Mouse (Mus musculus): ENCODE data around the gene Hspa1b. TPM values are rescaled to one million over a fixed set of nuclear protein-coding genes. Genes with fewer than 3 reads are reported as not detected.
"Not testable (repeated sequence)": the region's sequence is repeated elsewhere in the genome, so short reads cannot be mapped to it uniquely, and the experiment has no call there.

Hspa1b gene
- total and polyA plus RNA-seq, 2 experiments from 2014 or later, result 0.79 to 18.2 TPM

GRCm38 (mm10) chr17:34965627-34966026, 6.6 kb upstream of the Hspa1b start:
- peaks cover 18% of the 10 kb centered on the region for H3K27me3 ChIP-seq (ENCODE audit: insufficient read depth, low read length)
- no peak for TF ChIP-seq CTCF (IDR thresholded peaks at IDR 0.05)
- DNase-seq (ENCODE audit: low spot score) (no peak), ATAC-seq (ENCODE audit: low FRiP score) (no peak)
- H3K36me3 ChIP-seq (ENCODE audit: insufficient read depth, low read length), result no peaks in the 10 kb centered on the region
- H3K4me1 ChIP-seq (ENCODE audit: insufficient read depth, low read length), result no peaks in the 10 kb centered on the region
- no peak overlapping the region for H3K4me3 ChIP-seq (ENCODE audit: low read depth, low read length)
- WGBS, result 81% methylated on average over 5 of the region's 5 CpGs
- H3K4me2 ChIP-seq (ENCODE audit: low read depth, low read length, poor library complexity, severe bottlenecking), result no peak overlapping the region
- no peaks in the 10 kb centered on the region for H3K9me3 ChIP-seq (ENCODE audit: low read length)
- H3K27ac ChIP-seq (ENCODE audit: low read depth, low read length), result no peak overlapping the region
- no peak overlapping the region for H3K9ac ChIP-seq (replicated peaks; ENCODE audit: low read length, poor library complexity, severe bottlenecking)

GRCm38 (mm10) chr17:34964640-34965049, 5.6 kb upstream of the Hspa1b start:
- DNase-seq (ENCODE audit: low spot score) (no peak), ATAC-seq (ENCODE audit: low FRiP score) (no peak)
- no peak overlapping the region for H3K27ac ChIP-seq (ENCODE audit: low read depth, low read length)
- H3K9me3 ChIP-seq (ENCODE audit: low read length), result no peaks in the 10 kb centered on the region
- TF ChIP-seq CTCF (IDR thresholded peaks at IDR 0.05), result no peak
- no peak overlapping the region for H3K4me2 ChIP-seq (ENCODE audit: low read depth, low read length, poor library complexity, severe bottlenecking)
- 0% methylated on average over 1 of the region's 1 CpGs for WGBS
- H3K4me3 ChIP-seq (ENCODE audit: low read depth, low read length), result no peak overlapping the region
- H3K9ac ChIP-seq (replicated peaks; ENCODE audit: low read length, poor library complexity, severe bottlenecking), result 0 out of 2 replicates have a peak overlapping the region, but pooled peaks have one; percentile 4
- no peaks in the 10 kb centered on the region for H3K4me1 ChIP-seq (ENCODE audit: insufficient read depth, low read length)
- no peaks in the 10 kb centered on the region for H3K36me3 ChIP-seq (ENCODE audit: insufficient read depth, low read length)
- peaks cover 16% of the 10 kb centered on the region for H3K27me3 ChIP-seq (ENCODE audit: insufficient read depth, low read length)

GRCm38 (mm10) chr17:34962841-34963240, 3.8 kb upstream of the Hspa1b start:
- TF ChIP-seq CTCF (IDR thresholded peaks at IDR 0.05), result no peak
- H3K4me3 ChIP-seq (ENCODE audit: low read depth, low read length), result no peak overlapping the region
- H3K36me3 ChIP-seq (ENCODE audit: insufficient read depth, low read length), result no peaks in the 10 kb centered on the region
- no peak overlapping the region for H3K27ac ChIP-seq (ENCODE audit: low read depth, low read length)
- H3K9ac ChIP-seq (replicated peaks; ENCODE audit: low read length, poor library complexity, severe bottlenecking), result no peak overlapping the region
- no peaks in the 10 kb centered on the region for H3K4me1 ChIP-seq (ENCODE audit: insufficient read depth, low read length)
- H3K9me3 ChIP-seq (ENCODE audit: low read length), result no peaks in the 10 kb centered on the region
- no peak overlapping the region for H3K4me2 ChIP-seq (ENCODE audit: low read depth, low read length, poor library complexity, severe bottlenecking)
- H3K27me3 ChIP-seq (ENCODE audit: insufficient read depth, low read length), result 0 out of 2 replicates have a peak, but pooled peaks cover under 1% of the 10 kb centered on the region
- no peak for DNase-seq (ENCODE audit: low spot score)
- ATAC-seq (ENCODE audit: low FRiP score), result no peak
- WGBS, result 53% methylated on average over 1 of the region's 1 CpGs

GRCm38 (mm10) chr17:34962125-34962524, 3.1 kb upstream of the Hspa1b start:
- no peak overlapping the region for H3K4me2 ChIP-seq (ENCODE audit: low read depth, low read length, poor library complexity, severe bottlenecking)
- H3K27ac ChIP-seq (ENCODE audit: low read depth, low read length), result no peak overlapping the region
- H3K4me3 ChIP-seq (ENCODE audit: low read depth, low read length), result no peak overlapping the region
- ATAC-seq (ENCODE audit: low FRiP score) (no peak), DNase-seq (ENCODE audit: low spot score) (no peak)
- no peaks in the 10 kb centered on the region for H3K9me3 ChIP-seq (ENCODE audit: low read length)
- 40% methylated on average over 3 of the region's 3 CpGs for WGBS
- no peak overlapping the region for H3K9ac ChIP-seq (replicated peaks; ENCODE audit: low read length, poor library complexity, severe bottlenecking)
- no peaks in the 10 kb centered on the region for H3K27me3 ChIP-seq (ENCODE audit: insufficient read depth, low read length)
- TF ChIP-seq CTCF (IDR thresholded peaks at IDR 0.05), result no peak
- H3K36me3 ChIP-seq (ENCODE audit: insufficient read depth, low read length), result no peaks in the 10 kb centered on the region
- no peaks in the 10 kb centered on the region for H3K4me1 ChIP-seq (ENCODE audit: insufficient read depth, low read length)

GRCm38 (mm10) chr17:34960702-34961493, 1.9 kb upstream of the Hspa1b start:
- H3K4me3 ChIP-seq (ENCODE audit: low read depth, low read length), result no peak overlapping the region
- no peak for ATAC-seq (ENCODE audit: low FRiP score)
- H3K9me3 ChIP-seq (ENCODE audit: low read length), result no peaks in the 10 kb centered on the region
- H3K4me2 ChIP-seq (ENCODE audit: low read depth, low read length, poor library complexity, severe bottlenecking), result no peak overlapping the region
- H3K27ac ChIP-seq (ENCODE audit: low read depth, low read length), result no peak overlapping the region
- no peak for DNase-seq (ENCODE audit: low spot score)
- H3K36me3 ChIP-seq (ENCODE audit: insufficient read depth, low read length), result no peaks in the 10 kb centered on the region
- no peak for TF ChIP-seq CTCF (IDR thresholded peaks at IDR 0.05)
- H3K4me1 ChIP-seq (ENCODE audit: insufficient read depth, low read length), result no peaks in the 10 kb centered on the region
- H3K9ac ChIP-seq (replicated peaks; ENCODE audit: low read length, poor library complexity, severe bottlenecking), result no peak overlapping the region
- no peaks in the 10 kb centered on the region for H3K27me3 ChIP-seq (ENCODE audit: insufficient read depth, low read length)

GRCm38 (mm10) chr17:34959881-34960515, 960 bp upstream of the Hspa1b start:
- H3K27ac ChIP-seq (ENCODE audit: low read depth, low read length), result no peak overlapping the region
- H3K4me1 ChIP-seq (ENCODE audit: insufficient read depth, low read length), result no peaks in the 10 kb centered on the region
- peak overlapping the region; percentile 48 for H3K4me2 ChIP-seq (ENCODE audit: low read depth, low read length, poor library complexity, severe bottlenecking)
- peak overlapping the region; percentile 36 for H3K4me3 ChIP-seq (ENCODE audit: low read depth, low read length)
- peaks cover 3% of the 10 kb centered on the region; the same call in 1 of the 2 replicates for H3K27me3 ChIP-seq (ENCODE audit: insufficient read depth, low read length)
- no peak for DNase-seq (ENCODE audit: low spot score)
- H3K9me3 ChIP-seq (ENCODE audit: low read length), result no peaks in the 10 kb centered on the region
- no peak for ATAC-seq (ENCODE audit: low FRiP score)
- H3K36me3 ChIP-seq (ENCODE audit: insufficient read depth, low read length), result no peaks in the 10 kb centered on the region
- TF ChIP-seq CTCF (IDR thresholded peaks at IDR 0.05), result no peak
- no peak overlapping the region for H3K9ac ChIP-seq (replicated peaks; ENCODE audit: low read length, poor library complexity, severe bottlenecking)
- WGBS, result 14% methylated on average over 12 of the region's 12 CpGs

GRCm38 (mm10) chr17:34958734-34959129, 306 bp downstream of the Hspa1b start:
- H3K9ac ChIP-seq (replicated peaks; ENCODE audit: low read length, poor library complexity, severe bottlenecking); H3K36me3 ChIP-seq (ENCODE audit: insufficient read depth, low read length); H3K27ac ChIP-seq (ENCODE audit: low read depth, low read length); H3K4me1 ChIP-seq (ENCODE audit: insufficient read depth, low read length); DNase-seq (ENCODE audit: low spot score); H3K27me3 ChIP-seq (ENCODE audit: insufficient read depth, low read length); H3K9me3 ChIP-seq (ENCODE audit: low read length): not testable (repeated sequence)
- Histone ChIP-seq H3K4me2 (ENCODE audit: low read depth, low read length, poor library complexity, severe bottlenecking) (peak overlapping the region; percentile 48), H3K4me3 (ENCODE audit: low read depth, low read length) (peak overlapping the region; percentile 36; the same call in 1 of the 2 replicates)
- 0% methylated on average over 25 of the region's 47 CpGs for WGBS
- peak; percentile 61 for ATAC-seq (ENCODE audit: low FRiP score)

GRCm38 (mm10) chr17:34957966-34958365, 1.1 kb downstream of the Hspa1b start:
- H3K9me3 ChIP-seq (ENCODE audit: low read length); H3K9ac ChIP-seq (replicated peaks; ENCODE audit: low read length, poor library complexity, severe bottlenecking); H3K36me3 ChIP-seq (ENCODE audit: insufficient read depth, low read length); DNase-seq (ENCODE audit: low spot score); H3K27me3 ChIP-seq (ENCODE audit: insufficient read depth, low read length); H3K4me3 ChIP-seq (ENCODE audit: low read depth, low read length); H3K27ac ChIP-seq (ENCODE audit: low read depth, low read length); H3K4me2 ChIP-seq (ENCODE audit: low read depth, low read length, poor library complexity, severe bottlenecking); ATAC-seq (ENCODE audit: low FRiP score); H3K4me1 ChIP-seq (ENCODE audit: insufficient read depth, low read length): not testable (repeated sequence)
- WGBS, result 39% methylated on average over 16 of the region's 40 CpGs
